Mouse (Mus musculus): ENCODE measurements around the gene Fzd10. TPM values are rescaled to one million over a fixed set of nuclear protein-coding genes. Genes with fewer than 3 reads are reported as not detected.

The Fzd10 gene
- polyA plus RNA-seq (2015; fragmentation: Nextera tagmentation; extraction: Ambion mirVana), result not detected in 2 replicates

GRCm38 (mm10) chr5:128600072-128601021 lies at the start of gene Fzd10:
TSS of gene Fzd10 (plus strand) at chr5:128600844.

Other genes starting within 250 kb of the Fzd10 start
- 0.02 TPM in 1 of 2 replicates, not detected in the other for gene Tmem132d, start 167.8 kb upstream of the Fzd10 start, polyA plus RNA-seq (2015; fragmentation: Nextera tagmentation; extraction: Ambion mirVana)
- not detected in 2 replicates for gene Piwil1, start 101.7 kb downstream of the Fzd10 start, polyA plus RNA-seq (2015; fragmentation: Nextera tagmentation; extraction: Ambion mirVana)